Mouse (Mus musculus) CD8-positive naive resting alpha-beta T cell, adult 57 days (primary cell): ENCODE measurements around the gene Tssk1. TPM values are rescaled to one million over a fixed set of nuclear protein-coding genes. Genes with fewer than 3 reads are reported as not detected.

Experiments used
- total RNA-seq: library from RNA; stranded (reverse); gene quantifications from one replicate; pipeline ENCODE4 v1.2.4, GENCODE M21; 2023

Gene Tssk1
- total RNA-seq: not detected

DNA sequence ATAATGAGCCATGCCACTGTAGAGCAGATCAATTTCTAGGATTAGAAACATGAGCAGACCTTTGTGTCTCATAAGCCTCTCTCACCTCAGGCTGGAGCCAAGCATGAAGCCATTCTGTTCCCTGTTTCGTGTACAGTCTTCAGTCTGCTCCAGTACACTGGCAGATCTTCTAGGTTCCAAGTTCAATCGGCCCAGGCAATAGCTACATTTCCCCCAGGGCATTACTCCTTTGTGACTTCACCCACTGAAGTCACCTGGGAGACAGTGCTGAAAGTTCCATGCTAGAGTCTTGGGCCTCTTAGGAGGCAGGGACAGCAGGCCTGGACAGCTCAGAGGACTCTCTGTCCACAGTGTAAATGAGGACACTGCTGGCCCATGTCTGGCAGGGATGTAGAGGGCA lies at the start of gene Tssk1:
Tssk1 (plus strand) TSS at position 301 of the 400 bp plus-strand sequence.

DNA sequence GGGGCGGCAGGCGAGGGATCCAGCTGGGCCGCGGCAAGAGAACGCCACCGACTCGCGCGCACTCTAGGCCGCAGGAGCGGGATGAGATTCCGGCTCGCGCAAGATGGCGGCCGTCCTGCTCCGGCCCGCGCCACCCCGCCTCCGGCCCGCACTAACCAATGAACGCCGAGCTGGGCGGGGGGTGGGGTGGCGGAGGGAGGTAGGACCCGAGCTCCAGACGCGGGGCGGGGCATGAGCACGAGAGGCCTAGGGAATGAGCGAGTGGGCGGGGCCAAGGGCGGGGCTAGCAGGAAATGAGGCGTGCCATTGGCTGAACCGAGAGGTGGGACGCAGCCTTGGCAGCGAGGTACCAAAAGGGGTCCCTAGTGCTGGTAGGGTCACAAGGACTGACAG lies 2.5 kb upstream of the Tssk1 start, which contains the start of gene Gm20518:
Gm20518 (minus strand) TSS at position 105 of the 393 bp plus-strand sequence.

DNA sequence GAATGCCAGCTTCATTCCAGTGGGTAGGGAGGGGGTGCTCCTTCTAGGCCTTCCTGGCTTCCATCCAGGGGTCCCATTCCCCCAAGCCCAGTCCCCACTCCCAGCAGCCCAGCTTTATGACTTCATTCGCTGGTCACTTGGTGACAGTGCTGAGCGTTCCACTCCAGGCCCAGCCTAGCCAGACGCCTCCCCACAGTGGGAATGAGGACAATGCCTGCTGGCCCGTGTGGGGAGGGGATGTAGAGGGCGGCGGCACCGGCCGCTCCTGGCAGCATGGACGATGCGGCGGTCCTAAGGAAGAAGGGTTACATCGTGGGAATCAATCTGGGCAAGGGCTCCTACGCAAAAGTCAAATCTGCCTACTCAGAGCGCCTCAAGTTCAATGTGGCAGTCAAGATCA lies 4.4 kb downstream of the Tssk1 start, which contains the start of the genes Dgcr2 and Tssk2:
Dgcr2 (minus strand) TSS at position 101 of the 400 bp plus-strand sequence.
Tssk2 (plus strand) TSS at position 176 of the 400 bp plus-strand sequence.

DNA sequence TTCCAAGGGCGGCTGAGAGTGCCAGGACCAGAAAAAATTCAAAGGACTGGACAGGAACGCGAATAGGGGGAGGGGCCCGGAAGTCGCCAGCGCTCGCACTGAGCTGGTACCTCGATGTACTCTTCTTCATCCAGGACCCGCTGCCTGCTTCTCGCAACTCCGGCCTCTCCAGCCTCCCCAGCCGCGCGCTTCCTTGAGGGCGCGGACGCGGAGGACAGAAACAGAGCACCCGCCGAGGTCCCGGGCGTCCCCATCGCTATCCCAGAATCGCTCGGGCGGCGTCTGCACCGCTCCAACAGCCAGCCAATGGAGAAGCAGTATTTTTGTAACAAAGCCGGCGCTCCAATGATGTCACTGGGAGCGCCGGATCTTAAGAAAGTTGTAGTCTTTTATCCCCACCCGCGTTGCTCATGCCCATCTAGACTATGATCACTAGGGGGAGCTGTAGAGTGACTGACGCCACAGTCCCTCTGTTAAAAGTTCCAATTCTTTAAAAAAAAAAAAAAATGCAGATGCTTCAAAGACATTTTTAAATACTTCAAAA lies 17.1 kb downstream of the Tssk1 start, which contains the start of gene Ess2:
Ess2 (minus strand) TSS at position 297 of the 544 bp plus-strand sequence.

DNA sequence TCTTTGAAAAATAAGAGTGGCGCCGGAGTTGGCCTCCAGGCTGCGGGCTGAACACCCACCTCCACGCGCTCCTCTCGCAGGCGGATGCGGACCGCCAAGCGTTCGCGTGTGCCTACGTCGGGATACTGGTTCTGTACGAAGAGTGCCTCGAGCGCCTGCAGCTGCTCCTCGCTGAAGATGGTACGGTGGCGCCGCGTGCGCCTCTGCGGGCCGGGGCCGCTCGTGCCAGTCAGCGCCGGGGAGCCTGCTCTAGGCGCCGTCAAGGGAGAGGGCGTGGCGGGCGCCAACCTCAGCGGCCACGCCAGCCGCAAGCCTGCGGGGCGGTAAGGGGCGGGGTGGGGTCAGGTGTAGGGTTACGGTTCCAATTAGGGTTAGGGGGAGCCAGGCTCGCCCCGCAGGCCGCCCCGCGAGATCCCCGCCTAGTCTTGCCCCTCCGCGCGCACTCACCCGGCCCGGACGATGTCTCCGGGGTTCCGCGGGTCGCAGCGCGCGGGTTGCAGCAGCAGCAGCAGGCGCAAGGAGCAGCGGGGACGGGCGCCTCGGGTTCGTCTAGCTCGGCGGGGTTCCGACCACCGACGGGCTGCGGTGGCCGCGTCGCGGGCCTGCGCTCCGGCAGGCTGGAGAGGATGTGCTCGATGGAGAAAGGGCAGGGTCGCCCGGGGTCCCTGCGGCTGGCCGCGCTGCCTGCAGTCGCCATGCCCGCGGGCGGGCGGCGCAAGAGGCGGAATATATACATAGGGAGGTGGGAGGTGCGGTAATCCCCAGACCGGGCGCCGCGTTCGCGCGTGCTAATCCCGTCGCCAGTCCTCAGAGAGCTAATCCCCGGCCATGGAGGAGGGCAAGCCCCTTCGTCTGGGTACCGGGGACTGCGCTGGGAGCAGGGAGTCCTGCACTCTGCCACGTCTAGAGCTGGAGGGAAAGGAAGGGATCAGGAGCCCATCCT lies 20.6 kb downstream of the Tssk1 start, which contains the start of gene Gsc2:
Gsc2 (minus strand) TSS at position 753 of the 943 bp plus-strand sequence.

DNA sequence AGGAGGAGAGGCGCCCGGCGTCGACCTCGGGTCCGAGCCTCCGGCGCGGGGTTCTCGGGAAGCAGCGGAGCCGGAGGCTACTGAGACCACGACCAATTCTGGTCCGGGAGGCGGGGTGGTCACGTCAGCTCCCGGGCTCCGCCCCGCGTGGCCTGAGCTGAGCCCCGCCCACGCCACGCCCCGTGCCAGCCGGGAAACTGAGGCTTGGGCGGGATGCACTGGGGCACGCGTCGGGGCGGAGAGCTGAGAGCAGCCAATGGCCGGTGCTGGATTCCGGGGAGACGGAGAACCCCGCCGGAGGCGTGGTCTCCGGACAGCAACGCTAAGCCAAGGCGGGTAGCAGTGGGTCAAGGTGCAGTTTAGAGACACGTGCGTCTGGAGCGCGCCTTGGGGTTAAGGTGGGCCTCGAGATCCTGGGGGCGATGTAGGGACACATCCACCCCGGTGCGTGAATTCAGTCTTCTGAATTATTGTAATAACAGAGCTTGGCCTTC lies 34.1 kb downstream of the Tssk1 start, which contains the start of gene Slc25a1:
Slc25a1 (minus strand) TSS at position 133 of the 494 bp plus-strand sequence.

Other genes with a start within 250 kb of the Tssk1 start
- 0.89 TPM for gene Ccdc74a, start 247.8 kb upstream of the Tssk1 start, total RNA-seq
- 166 TPM for gene Med15, start 161.3 kb upstream of the Tssk1 start, total RNA-seq
- 26.3 TPM for gene Klhl22, start 134.6 kb upstream of the Tssk1 start, total RNA-seq
- not detected for gene Scarf2, start 96.9 kb upstream of the Tssk1 start, total RNA-seq
- gene B830017H08Rik, start 61.1 kb upstream of the Tssk1 start, total RNA-seq: not detected
- gene Car15, start 55.9 kb upstream of the Tssk1 start, total RNA-seq: 12.4 TPM
- gene Gm20518, start 2.6 kb upstream of the Tssk1 start, total RNA-seq: 5.4 TPM
- 59.0 TPM for gene Dgcr2, start 4.3 kb downstream of the Tssk1 start, total RNA-seq
- not detected for gene Tssk2, start 4.4 kb downstream of the Tssk1 start, total RNA-seq
- gene Ess2, start 17.1 kb downstream of the Tssk1 start, total RNA-seq: 69.0 TPM
- gene Gsc2, start 20.8 kb downstream of the Tssk1 start, total RNA-seq: not detected
- gene Slc25a1, start 34.0 kb downstream of the Tssk1 start, total RNA-seq: 16.6 TPM
- gene Vpreb2, start 86.2 kb downstream of the Tssk1 start, total RNA-seq: not detected
- 6.4 TPM for gene Dgcr6, start 158.6 kb downstream of the Tssk1 start, total RNA-seq
- 3.5 TPM for gene Prodh, start 196.0 kb downstream of the Tssk1 start, total RNA-seq
- gene Rtn4r, start 233.4 kb downstream of the Tssk1 start, total RNA-seq: not detected